Mouse (Mus musculus): Measurements from ENCODE around the gene Shisa9. TPM values are rescaled to one million over a fixed set of nuclear protein-coding genes. Genes with fewer than 3 reads are reported as not detected.

Shisa9 gene
- polyA plus RNA-seq, 1 experiment: 3.9 TPM

DNA sequence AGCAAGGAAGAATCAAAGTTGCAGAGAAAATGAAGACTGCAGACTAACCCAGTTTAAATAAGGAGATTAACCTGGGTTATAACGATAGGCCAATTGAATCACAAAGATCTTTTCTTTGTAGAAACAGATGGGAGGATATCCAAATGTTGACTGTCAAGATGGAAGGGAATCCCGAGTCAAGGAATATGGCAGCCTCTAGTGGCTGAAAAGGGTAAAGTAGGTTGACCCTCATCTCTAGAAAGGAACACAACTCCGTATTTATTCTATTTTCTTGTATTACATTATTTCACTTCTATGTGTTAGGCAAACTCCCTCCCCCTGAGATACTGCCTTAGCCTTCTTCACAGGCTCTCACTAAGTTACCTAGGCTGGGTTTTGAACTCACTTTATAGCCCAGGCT, 217.3 kb downstream of the Shisa9 start:
- DNase-seq (ENCODE audit: low spot score): no peak

DNA sequence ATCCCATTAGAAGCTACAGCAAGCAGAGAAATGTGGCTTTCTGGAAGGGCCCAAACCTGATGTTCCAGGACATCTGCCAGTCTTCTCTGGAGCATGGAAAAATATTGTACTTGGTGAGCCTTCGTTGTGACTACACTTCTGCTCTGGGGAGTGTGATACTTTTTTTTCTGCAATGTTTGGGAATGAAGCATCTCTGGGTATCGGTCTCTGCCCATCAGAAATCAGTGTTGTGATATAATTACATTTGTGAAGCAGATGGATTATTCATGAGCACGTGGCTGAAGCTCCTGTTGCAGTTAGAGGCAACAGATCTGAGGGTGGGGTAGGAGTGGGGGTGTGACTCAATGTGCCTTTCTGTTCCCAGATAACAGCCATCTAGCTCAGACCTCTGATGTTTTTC, 218.2 kb downstream of the Shisa9 start:
- DNase-seq (ENCODE audit: low spot score): no peak

DNA sequence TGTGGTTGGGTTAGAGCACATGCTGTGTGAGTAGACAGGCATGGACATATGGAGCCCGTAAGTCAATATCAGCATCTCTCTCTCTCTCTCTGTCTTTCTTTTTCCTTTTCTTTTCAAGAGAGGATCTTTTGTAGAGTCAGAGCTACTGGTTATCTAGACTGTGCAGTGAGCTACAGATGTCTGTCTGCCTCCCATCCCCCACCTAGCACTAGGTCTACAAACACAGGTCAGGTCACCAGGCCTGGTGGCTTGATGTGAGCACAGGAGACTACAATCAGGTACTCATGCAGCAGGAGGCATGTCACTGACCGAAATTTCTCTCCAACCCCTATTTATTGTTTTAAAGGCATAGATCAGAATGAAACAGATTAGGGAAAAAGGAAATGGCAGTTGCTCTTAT, 219.1 kb downstream of the Shisa9 start:
- no peak for DNase-seq (ENCODE audit: low spot score)

DNA sequence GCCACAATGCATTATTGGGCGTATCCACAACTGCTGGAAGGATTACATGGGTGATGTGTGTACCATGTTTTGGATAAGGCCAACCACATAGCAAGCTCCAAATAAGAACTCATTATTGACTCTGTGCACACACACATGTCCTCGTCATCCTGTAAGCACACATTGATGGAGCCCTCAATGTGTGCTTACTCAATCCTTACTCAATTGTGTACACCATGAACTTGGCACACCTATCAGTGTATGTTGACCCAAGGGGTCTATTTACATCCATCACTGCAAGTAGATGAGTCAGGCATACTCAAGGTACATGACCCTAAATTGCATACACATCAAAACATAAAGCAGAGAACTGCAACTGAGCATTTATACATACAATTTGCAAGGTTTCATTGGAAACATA, 220.5 kb downstream of the Shisa9 start:
- no peak for DNase-seq (ENCODE audit: low spot score)

DNA sequence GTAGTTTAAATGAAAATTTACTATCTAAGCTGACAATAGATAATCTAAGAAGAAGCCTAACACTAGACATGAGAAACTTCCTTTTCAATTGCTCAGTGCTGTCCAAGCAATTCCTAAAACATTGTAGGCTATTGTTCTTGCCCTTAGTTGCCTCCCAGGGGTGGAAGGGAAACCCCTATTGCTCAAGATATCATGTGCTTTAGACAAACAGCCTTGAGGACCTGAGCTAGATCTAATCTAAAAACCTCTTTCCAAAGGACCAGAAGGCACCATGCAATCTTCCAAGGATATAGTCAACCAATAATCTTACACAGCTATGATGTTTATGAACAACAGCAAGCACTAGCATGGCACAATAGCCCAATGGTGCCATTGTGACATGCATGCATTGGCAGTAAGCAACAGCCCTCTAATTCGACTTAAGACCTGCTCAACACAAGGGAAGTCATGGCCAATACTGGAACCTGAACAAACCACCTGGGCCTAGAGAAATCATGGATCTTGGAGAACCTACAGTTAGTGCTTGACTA, 222.6 kb downstream of the Shisa9 start:
- DNase-seq (ENCODE audit: low spot score): no peak

DNA sequence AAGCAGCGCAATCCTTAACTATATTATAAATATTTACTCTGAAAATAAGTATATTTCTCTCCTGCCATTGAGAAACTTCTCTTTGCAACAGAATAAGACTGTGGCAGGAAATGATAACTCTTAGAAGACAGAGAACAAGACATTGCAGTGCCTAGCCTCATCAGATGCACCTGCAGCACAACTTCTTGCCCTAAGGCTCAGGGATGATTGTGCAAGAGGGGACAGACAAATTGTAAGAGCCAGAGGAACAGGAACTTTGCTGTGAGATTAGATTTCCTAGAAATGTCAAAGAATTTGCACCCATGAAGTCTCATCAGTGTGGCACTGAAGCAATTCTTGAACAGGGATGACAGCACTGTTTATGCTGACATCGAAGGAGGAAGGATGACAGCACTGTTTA, 223.0 kb downstream of the Shisa9 start:
- DNase-seq (ENCODE audit: low spot score): no peak

DNA sequence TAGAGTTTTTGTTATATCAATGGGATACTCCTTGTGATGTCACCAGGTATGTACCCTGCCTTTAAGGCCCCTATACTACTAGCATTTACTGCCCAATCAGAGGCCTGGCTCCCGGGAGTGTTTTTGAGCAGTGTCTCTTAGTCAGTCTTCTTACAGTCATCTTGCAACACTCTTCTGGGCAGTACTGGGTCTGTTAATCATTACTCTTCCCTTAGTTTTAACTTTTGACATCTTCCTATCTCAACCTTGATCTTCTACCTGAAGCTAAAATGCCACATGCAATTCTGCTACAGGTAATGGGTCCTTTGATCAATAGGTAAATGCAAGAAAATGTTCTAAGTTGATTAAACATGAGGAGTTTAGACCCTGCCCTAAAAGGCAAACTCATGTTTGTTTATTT, 225.4 kb downstream of the Shisa9 start:
- DNase-seq (ENCODE audit: low spot score): no peak

DNA sequence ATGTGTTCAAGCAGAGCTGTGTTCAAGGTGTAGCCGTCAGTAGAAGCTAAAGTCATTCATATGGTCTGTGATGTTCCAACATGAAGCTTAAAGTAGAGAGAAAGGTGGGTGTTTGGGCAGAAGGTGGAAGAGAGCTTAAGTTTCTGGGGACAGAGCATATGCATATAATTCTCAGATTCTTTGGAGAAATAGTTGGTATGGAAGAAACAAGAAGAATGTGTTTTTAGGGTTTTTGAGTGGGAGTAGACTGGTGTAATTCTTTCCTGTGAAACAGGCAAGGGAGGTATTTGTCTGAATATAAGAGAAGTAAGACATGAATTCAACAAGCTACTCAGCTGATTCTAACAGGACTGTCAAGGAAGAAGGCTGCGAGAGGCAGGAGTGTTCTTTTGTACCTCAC, 225.9 kb downstream of the Shisa9 start:
- DNase-seq (ENCODE audit: low spot score): no peak

DNA sequence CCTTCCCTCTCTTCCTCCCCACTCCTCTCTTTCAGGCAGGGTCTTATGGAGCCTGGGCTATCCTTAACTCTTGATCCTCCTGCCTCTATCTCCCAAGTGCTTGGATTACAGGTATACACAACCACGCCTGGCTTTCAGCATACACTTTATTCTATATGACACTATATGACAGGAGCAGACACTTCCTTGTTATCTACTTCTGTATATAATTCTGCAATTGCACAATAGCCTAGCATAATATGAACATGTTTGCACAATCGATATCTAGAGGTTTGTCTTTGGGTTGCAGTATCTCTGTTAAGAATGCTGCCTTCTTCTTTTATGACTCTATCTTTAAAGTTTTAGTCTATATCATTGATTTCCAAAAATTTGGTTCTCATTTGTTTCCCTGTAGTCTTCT, 230.1 kb downstream of the Shisa9 start:
- no peak for DNase-seq (ENCODE audit: low spot score)

DNA sequence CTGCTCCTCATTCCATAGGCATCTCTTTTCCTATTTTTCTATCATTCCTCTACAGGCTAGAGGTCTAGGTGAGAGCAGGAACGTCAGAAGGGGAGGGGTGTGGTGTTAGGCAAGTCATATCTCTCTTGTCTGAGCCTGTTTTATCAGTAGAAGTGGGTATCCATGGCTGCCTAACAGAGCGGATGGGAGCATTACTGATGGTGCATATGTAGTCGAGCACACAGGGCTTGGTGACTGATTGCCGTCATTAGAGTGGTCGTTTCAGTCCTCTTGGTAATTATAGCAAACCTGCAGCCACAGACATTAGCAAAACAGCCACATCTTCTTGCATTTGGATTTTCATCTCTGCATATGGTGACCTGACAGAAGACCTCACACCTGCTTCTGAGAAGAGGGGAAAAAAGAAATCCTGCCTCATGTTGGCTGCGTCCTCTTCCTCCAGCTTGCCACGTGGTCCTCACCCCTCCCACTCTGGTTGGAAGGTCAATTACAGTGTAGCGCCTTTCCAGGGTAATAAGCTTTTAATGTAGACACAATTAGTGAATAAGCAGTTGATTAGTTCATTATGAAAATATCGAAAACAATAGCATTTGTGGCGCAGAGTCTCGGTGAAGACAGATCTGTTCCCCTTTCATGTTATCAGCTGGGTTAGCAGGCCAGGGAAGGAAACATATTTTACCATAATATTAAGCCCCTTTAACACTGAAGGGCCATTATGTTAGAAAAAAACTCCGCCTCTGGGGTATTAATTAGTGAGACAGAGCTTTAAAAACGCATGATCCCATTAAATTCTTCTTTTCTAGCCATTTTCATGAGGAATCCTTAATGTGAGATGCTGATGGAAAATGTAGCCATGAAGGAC, 233.6 kb downstream of the Shisa9 start:
- no peak for DNase-seq (ENCODE audit: low spot score)

DNA sequence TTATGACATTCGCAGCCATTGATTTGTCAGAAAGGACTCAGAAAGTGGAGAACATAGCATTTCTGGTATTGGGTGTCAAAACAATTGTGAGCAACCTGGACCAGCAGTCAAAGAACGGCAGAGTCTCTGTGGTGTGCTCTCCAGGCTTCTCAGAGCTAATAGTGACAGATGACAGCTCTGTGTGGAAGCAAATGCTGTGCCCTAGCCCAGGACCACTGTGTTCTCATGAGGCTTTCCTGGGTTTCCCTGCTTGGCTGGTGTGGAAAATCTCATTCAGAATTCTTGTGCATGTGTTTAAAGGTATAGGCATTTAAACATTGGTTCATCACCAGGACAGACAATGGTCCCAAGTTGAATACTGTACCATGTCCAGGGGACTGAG, 234.2 kb downstream of the Shisa9 start:
- no peak for DNase-seq (ENCODE audit: low spot score)

DNA sequence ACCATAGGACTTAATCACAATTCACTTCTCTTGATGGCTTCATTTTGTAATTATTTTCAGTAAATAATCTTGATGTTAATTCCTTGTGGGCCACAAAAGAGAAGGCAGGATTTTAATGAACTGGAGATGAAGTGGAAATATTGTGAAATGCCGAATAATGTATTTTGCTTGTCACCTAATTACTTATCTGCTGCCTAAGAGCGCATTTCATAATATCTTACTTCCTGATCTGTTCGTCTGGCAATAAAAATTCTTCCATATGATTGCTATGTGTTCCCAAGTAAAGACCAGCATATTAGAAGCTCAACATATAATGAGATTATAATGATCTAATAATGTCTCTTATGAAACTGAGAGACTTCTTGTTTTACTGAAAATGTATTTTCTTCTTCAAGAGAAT, 235.9 kb downstream of the Shisa9 start:
- DNase-seq (ENCODE audit: low spot score): no peak

DNA sequence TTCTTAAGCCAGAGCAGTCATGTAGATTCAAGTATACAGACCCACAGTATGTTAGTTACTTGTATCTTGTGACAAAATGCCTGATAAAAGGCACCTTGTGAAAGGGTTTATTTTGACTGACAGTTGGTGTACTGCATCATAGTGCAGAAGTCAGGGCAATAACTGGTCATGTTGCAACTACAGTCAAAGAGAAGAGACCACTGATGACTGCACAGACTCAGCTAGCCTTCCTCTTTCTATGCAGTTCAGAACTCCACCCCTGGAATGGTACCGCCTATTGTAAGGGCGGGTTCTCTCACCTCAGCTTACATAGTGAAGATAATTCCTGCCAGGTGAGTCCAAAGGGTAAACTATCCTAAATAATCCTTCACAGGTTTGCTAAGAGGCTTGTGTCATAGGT, 239.6 kb downstream of the Shisa9 start:
- no peak for DNase-seq (ENCODE audit: low spot score)

DNA sequence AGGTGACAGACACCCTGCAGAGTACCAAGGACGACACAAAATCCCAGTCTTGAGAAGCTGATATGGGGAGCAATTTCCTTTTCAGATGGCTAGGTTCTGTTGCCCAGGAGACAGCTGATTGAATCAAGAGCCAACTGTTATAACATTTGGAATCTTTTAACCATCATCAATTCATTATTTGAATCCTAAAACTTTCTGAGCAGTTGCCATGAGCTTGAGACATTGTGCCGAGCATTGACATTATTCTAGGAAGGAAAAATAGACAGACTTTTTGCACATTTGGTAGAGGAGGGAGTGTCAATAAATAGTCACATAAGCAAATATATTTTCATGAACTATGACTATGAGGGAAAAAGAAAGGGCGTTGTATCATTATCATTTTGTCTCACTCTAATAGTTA, 243.0 kb downstream of the Shisa9 start:
- no peak for DNase-seq (ENCODE audit: low spot score)

DNA sequence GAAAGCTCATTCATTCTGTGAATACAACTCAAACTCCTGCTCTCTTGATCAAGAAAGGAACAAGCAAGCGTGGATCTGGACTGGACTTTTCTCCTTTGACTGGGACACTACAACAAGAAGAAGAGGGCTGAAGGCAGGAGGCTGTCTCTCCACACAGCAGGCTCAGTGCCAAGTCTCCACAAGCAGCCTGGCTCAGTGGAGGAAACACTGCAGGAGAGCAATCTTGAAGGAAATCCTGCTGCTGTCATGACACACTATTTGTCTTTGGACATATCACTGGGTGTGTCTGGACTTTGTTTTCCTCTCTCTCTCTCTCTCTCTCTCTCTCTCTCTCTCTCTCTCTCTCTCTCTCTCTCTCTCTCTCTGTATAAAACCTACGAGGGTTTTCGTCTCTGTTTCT, 249.4 kb downstream of the Shisa9 start:
- no peak for DNase-seq (ENCODE audit: low spot score)

DNA sequence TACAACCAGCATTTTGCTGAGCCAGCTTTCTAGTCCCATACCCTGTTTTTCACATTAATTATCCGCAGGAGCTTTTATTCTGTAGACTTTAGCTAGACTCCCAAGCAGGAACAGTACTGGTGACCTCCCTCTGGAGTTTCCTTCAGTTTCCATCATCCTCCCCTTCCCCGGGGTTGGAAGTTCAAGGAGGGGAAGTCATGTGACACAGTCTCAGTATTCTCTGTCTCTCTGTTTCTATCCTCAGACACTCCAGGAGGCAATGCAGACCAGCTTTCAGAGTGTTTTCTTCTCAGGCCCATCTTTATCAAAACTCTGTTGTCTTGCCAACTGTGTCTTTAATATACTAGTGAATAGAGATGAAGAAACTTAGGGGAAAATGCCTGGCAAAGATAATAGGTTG, 250.4 kb downstream of the Shisa9 start:
- DNase-seq (ENCODE audit: low spot score): no peak

DNA sequence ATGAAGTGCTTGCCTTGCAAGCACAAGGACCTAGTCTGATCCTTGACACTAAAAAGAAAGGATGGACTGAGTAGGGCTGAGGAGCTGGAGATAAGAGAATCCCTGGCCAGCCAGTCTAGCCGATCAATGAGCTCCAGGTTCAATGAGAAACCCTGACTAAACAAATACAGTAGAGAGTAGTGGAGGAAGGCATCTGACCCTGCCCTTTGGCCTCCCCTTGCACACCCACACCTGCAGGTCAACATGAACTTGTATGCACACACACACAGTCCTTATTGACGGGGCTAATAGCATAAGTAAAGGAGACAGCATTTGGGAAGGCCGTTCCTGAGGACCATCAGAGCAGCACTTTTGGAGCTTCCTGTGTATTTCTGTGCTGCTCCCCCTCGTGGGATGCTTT, 254.7 kb downstream of the Shisa9 start:
- no peak for DNase-seq (ENCODE audit: low spot score)

DNA sequence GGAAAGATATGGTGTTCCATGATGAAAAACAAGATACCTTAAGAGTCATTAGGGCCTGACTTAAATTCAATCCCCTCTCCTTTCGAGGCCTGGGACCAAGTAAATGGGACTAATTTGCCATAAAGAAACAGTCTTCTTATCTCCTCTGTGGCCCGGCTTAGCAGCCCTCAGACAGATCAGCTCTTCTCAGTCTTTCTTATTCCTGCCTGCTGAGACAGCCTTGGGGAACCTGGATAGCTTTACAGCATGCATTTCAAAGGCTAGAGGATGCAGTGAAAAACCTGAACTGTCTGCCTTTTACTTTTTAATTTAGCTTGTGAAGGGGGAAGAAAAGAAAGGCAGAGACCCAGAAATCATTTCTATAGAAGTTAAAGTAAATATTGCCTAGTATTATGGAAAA, 275.4 kb downstream of the Shisa9 start:
- DNase-seq (ENCODE audit: low spot score): no peak

DNA sequence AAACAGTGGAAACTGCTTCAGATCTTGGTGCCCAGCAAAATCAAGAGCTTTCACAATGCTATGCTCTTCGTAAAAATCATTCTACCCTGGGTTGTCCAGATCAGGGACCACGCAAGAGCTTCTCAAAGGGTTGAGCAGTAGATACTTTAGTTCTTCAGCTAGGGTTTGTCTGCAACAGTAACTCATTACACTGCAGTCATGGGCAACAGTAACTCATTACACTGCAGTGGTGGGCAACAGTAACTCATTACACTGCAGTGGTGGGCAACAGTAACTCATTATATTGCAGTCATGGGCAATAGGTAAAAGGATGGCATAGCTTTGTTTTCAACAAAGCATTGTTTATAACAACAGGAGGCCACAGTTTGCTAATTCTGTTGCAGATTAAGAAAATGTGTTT, 281.9 kb downstream of the Shisa9 start:
- no peak for DNase-seq (ENCODE audit: low spot score)

DNA sequence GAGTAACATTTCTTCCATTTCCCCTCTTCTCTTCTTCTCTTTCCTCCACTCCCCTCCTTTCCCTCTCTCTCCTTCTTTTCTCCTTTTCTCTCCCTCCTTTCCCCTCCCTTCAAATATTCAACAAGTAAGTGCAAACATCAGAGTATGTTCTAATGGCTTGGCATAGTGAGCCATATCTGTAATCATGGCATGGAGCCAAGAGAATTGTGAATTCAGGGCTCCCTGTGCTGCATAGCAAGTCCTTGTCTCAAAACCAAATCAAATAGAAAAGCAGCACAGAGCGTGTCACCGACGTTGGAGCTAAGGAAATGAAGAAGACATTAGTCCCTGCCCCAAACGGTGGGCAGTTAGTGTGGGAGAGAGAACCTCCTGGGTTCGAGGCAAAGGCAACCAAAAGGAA, 316.6 kb downstream of the Shisa9 start:
- no peak for DNase-seq (ENCODE audit: low spot score)

DNA sequence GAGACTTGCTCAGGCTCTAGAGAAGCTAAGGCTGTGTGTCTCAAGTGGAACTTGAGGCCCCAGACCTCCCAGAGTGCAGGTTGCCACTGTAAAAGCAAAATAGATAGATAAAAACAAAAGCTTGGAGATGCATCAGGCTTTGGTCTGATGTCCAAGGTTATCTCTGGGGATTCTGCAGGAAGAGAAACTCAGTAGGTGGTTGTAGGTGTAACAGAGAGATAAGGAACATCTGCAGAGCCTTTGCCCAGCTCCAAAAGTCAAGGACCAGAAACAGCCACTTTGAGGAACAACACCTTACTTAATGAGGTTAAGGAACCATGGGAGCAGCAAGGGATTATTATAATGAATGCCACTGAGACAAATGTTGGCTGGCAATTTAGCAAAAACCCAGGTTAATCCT, 319.5 kb downstream of the Shisa9 start:
- no peak for DNase-seq (ENCODE audit: low spot score)

DNA sequence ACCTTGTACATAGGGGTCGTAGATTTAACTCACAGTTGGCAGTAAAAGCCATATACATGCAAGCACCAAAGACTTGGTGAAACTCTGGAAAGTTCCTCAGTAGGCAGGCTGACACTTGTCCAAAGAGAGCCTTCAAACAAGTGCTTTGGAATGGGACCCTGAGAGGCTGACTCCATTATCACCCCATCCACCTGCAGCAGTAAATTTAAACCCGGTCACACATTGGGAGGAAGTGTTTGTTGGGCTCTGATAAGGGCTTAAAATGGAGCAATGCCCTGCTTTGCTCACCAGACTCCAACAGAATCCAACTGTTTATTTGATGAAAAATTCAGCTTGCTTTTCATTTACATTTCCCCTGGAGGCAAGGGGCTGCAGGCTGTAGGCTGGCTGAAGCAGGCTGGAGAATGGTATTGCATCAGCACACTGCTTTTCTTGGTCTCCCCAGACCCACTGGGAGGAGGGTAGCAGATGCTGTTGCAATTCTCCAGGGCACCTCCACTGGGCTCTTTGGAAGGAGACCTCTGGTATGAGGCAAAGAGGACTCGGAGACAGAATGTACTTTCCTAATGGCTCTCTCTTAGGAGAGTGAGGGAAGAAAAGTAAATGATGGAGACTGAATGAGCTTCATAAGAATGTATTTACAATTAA, 323.5 kb downstream of the Shisa9 start:
- DNase-seq (ENCODE audit: low spot score): no peak

DNA sequence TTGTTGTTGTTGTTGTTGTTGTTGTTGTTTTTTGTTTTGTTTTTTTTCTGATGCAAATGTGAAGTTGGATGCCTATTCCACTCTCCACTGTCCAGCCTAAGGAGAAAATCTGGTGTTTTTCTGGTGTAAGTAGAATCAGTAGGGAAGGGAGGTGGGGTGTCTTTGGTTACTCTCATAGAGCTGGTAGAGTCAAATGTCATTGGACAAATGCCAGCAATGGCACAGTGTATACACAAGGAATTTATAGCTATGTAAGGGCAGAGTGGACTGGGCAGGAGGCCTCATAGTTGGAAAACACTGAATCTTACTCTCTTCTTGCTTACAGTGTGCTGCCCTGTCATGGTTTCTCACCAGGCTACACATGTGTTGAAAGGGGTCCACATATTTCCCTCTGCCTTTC, 325.9 kb downstream of the Shisa9 start:
- no peak for DNase-seq (ENCODE audit: low spot score)

All from urinary bladder, adult 2 months (tissue).